Mouse (Mus musculus) urinary bladder, postnatal 4 days (tissue): Measurements from ENCODE around the gene Higd1a.

Experiments used
- DNase-seq, 2 experiments: peaks; one replicate each; pipeline ENCODE4 v3.0.0; 2021 to 2022; ENCODE audit warnings: low spot score in 2 of 2

Higd1a gene

DNA sequence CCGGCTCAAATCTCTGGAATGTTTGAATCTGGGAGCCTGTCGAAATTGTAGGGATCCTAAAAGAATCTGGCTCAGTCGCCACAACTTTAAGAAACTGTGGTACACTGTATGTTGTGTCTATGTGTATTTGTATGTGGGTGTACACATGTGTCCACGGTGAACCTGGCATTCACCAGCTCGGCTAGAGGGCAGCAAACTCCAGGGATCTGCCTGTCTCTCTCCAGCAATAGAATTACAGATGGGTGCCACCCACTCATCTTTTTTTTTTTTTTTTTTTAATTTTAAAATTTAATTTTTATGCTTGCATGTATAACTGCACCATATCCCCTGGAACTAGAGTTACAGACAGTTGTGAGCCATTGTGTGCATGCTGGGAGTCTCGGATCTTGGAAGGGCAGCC, 23.1 kb upstream of the Higd1a start:
- DNase-seq: no peak

DNA sequence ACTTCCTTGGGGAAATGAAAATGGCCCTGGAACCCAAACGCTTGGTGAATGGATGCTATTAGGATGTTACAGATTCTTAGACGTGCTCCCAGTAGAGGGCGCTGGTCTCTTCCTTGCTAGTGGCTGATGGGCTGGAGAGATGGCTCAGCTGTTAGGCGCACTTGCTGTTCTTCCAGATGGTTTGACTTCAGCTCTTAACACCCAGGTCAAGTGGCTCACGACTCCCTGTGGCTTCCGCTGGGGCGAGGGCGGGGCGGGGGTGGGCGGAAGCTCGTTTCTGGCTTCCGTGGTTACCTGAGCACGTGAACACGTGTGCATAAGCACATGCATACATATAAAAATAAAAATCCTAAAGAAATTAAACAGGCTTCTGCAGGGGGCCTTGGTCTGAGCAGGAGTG, 22.7 kb upstream of the Higd1a start:
- DNase-seq: peak; percentile 57 to 70

DNA sequence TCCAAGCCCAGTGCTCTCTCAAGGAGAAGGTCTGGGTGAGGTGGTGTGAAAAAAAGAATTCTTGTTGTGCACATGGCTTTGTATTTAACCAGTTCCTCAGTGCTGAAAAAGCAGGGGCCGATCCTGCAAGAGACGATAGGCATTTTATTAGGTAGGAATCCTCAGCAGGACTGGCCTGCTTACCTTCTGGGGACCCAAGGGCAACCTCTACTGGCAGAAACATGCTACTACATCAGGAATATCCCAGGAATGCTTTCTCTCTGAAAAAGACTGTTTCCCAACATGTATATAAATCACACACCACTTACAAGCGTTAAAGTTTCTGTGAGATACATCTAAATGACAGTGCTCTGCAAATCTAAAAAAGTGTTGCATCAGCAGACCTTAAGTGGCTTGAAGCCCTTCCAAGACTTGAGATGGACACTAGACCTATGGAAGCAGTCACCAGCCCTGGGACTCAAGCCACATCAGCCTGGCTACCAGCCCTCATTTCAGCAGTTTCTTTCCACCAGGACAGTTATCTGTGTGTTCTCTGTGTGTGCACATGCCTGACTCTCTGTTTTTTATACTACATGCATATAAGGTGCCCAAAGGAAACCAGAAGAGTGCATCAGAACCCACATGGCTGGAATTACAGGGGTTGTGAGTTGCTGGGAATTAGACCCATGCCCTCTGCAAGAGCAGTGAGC, 19.0 kb upstream of the Higd1a start:
- DNase-seq: peak in 1 of 2 experiments; percentile 68

DNA sequence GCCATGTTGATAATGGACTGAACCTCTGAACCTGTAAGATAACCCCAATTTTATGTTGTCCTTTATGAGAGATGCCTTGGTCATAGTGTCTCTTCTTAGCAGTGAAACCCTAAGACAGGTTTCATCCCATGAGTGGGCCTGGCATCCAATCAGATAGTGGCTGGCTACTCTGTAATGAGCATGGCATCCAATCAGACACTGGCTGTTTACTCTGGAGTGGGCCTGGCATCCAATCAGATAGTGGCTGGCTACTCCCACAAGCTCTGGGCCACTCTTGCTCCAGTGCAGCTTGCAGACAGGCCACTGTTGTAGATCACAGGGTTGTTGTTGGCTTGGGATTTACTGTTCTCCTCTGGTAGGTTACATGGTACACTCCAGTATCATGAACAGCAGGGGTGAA, 15.4 kb upstream of the Higd1a start:
- no peak for DNase-seq

DNA sequence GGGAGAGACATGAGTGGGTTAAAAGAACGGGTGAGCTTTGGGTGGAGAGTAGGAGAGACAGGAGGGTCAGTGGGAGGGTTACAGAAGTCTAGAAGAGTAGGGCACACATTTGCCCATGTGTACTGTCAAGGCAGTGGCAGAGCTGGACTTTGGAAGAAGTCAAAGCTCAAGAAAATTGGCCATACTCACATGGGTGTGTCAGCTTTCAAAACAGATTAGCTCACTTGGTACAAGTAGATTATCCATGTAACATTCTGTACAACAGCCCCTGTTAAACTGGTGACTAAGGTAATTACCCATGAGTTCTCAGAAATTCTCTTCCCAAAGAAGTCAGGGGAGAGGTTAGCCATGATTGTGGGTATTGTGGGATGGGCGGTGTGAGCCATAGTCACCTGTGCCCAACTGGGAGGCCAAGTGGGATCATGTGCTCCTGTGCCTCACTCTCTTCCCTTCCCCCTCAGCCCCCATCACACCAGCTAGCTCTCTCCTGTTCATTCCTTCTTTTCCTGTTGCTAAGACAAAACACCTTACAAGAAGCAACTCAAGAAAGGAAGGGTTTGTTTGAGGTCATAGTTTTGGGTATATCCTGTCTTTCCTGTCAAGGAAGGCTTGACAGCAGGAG, 14.0 kb upstream of the Higd1a start:
- DNase-seq: no peak

DNA sequence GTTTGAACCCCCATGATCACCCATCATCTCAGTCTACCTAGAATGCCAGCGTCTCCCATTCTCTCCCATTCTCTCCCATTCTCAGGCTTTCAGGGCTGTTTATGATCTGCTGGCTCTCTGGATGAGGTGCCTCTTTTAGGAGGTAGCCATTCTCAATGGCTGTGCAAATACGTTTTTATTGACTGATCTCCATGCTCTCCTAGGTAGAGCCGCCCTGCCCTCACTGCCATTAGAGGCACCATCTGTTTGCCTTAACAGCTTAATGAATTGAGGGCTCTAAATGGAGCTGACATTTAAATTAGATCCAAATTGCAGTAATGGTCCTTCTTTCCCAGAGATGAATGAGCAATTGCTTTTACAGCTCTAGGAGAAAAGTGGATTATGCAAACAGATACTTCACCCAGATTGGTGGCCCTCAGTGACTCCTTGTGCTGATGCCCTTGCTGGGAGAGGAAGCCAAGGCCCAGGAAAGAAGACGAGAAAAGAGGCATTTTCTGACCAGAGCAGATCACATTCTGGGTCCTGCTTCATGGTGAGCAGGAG, 11.9 kb upstream of the Higd1a start:
- no peak for DNase-seq

DNA sequence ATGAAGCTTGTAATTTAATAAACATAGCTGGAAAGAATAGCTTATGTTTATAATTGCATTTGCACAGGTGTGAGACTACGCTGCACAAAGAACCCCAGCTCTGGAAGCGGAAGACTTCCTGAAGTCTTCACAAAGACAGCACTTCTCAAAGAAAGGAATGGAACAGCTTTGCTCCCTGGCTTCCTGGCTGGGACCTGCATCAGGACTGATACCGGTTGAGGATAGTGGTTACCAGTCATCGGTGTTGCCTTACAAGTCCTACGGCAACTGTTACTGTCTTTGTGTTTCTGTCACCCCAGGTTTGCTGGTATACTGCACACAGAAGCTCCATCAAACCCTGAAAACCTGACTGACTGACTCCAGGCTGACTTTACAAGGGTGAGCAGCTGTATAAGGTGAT, 11.3 kb upstream of the Higd1a start:
- no peak for DNase-seq

DNA sequence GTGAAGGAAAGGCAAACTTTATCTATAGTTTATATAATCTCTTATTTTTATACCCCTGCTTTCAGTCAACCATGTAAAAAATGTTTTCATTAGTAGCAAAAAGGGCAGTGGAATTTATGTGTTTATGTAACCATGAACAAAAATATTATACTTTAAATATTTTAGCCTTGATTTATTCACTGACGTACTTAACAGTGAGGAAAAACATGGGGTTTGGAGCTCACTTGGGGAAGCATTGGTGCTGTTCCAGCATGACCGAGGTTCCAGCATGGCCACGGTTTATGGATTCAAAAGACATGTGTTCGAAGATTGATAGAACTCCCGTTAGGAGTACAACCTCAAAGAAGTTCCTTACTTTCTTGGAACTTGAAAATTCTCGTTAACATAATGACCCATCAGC, 10.1 kb upstream of the Higd1a start:
- no peak for DNase-seq

DNA sequence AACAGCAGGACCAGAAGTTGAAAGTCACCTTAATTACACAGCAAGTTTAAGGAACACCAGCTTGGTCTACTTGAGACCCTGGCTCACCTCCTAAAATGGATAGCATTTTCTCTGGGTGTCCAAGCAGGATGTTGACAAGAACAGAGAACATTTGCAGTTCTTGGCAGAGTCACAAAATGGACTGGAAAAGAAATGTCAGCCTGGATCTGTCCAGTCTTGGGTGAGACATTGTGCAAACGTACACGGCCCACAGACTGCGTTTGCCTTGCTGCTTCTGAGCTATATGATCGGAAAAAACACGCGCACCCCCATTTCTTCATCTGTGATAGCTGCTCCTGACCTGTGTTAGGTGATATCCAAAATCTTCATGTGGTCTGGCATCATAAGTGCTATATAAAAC, 9.5 kb upstream of the Higd1a start:
- DNase-seq: no peak

DNA sequence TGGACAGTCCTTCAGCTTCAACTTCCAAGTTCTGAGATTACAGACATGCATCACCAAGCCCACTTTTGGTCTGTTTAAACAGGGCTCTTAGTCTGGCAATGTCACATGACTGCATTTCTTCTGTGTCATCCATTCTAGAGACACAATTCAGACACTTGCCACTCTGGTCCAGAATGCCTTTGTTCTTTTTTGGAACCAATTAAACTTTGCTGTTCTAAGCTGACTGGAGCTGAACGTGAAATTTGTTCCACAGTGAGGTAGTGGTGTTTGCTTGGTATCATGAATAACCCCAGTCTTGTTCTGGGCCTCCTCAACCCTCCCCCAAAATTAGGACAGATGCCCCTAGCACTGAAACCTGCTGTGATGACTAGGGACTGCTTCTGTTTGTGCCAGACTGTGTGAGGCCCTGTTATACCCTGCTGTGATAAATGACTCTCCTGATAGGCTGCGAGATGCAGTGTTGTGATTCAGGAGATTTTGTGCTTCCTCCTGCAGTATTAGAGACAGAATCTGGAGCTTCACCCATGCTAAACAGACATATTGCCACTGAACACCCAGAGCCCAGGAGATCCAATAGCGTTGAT, 7.4 kb upstream of the Higd1a start:
- no peak for DNase-seq

DNA sequence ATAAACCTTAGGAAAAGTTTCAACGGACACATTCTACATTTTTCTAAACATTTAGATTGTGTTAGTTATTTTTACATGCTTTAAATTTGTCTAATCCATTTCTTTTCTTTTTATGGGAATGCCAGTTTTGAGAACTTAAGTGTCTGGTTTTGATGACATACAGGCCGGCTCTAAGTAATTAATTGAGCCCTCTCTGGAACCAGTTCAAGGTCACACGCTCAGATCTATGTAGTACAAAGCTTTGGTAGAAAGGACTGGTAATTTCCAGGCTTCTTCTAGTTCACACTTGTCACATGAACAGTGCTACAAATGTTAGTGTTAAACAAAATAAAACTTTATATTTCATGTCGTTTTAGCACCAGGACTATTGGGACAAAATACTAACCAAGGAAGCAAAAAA, 6.7 kb upstream of the Higd1a start:
- no peak for DNase-seq

DNA sequence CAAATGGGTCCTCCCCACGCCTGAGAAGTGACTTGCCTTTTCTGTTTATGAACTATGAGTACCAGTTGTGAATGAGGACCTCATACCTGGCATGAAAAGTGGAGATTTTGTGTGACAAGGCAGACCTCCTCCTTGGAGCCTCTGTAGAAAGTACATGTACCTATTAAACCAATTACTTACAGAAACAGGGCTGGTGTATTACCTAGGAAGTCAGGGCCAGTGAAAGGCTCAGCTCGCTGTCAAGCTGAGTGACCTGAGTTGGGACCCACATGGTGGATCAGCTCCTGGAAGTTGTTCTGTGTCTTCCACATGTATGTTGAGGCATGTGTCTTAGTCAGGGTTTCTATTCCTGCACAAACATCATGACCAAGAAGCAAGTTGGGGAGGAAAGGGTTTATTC, 2.8 kb upstream of the Higd1a start:
- DNase-seq: no peak

DNA sequence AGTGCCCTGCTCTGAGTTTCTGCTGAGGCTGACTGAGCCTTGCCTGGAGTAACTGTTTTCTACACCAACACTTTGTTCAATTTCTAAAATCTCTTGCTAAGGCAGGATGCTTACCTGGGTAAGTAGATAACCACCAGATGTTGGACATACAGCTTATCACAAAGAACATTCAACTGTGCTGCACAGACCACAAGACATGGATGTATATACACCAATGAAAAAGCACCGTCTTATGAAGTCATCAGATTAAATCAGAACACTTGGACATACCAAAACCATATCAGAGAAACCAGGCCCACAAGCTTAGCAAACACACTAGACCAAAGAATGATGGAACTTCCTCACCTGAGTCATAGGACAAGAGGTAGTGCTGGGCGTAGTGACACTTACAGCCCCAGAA, 1.2 kb upstream of the Higd1a start:
- DNase-seq: no peak

DNA sequence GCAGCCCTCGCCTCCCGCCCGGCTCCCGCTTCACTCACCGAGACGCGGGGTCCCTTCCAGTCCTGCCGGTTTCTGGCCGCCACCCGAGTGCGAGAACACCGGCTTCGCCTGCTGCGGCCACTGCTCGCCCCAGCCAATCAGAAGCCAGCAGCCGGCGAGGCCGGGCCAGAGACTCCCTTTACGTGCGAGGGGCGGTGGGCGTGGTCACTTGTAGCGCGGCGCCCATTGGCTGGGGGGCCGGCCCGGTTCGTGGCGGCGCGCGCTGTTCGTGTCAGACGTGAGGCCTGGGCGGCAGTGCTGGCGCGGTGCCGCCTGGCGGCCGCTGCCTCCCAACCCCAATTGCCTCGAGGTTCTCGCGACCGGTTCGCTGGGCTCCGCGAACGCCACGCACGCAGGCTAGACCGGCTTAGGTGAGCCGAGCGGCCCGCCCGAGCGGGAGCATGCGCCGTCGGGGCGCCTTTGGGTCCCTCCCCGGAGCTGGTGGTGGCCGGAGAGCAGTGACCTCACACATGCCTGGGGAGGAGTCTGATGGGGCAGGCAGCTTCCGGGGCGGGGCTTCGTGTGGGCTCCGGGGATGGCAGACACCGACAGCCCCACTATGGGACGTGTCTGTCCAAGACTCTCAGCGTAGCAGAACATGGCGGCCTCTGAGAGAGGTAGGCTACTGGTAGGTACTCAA, 549 bp downstream of the Higd1a start:
- peak; percentile 98 to 99 for DNase-seq

DNA sequence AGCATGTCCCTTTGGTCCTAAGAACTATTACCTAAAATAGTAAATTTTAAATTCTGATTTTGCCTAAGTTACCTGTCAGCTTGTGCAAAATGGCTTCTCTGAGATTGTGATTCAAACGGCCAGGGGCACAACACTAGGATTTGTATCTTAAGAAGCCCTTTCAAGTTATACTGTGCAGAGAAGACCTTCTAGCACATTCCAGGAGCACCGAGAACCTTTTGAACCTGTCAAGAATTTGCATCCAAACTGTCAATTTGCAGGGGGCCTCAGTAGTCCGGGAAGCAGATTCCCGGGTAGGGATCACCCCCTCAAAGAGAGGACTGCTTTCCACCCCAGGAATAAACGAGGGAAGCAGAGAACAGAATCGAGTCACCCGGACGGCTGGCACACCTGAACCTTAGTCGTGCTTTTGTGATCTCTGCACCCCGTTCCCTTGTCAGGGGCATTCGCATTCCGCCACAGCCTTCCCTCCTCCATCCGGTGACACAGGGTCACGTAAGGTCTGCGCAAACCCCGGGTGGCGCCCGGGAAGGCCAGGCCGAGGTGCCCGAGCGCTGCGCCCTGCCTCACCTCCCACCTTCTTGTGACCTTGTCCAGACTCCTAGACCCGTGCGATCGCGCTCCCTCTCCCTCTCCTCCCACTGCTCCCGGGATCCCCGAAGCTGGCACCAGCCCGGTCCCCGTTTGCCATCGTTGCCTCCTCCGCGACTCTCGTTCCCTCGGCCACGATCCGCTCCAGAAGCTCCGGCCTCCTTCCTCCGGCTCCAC, 1.3 kb downstream of the Higd1a start:
- no peak for DNase-seq

DNA sequence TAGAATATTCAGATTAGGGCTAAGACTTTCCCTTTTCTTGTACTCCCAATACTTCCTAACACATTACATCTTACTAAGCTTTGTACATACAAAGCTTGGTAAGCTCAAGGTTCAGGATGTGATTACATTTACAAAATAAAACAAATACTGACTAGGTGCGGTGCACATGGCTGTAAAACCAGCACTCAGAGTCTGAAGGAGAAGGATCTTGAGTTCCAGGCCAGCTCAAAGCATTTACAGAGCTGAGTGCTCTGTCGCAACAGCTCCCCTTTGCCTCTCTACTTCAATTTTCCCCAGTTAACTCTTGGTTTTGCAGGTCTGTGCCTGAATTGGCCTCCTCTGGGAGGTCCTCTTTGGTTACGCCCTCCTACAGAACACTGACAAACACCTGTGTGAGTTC, 3.9 kb downstream of the Higd1a start:
- no peak for DNase-seq

DNA sequence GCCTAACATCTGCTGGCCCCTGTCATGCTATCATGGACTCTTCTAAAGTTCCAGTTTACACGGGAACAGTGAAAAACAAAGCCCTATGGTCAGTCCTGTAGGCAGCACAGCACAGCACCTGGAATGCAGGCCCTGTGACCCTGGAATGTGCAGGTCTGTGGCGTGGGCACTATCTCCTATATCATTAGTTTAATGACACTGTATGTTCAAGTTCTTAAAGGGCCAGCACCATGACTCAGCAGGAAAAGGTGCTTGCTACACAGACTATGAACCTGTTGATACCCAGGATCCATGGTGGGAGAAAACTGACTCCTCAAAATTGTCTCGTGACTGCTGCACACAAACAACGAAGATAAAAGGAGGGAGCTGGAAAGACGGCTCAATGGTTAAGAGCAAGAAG, 10.3 kb downstream of the Higd1a start:
- DNase-seq: no peak

DNA sequence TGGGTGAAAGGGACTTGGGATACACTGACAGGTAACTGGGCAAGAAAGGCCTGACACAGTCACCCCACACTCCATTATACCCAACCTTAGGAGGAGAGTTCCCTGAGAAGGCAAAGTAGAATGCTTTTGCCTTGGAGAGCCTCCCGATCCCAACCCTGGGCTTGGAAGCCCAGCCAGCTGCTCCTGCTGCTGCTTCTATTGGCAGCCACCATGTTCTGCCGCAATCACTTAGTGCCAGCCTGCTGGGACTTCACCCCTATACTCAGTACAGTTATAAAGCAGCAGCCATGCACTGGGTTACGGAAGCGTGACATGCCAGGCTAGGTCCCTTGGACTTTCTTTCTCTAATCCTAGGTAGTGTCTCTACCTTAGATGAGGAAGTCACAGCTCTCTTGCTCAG, 11.0 kb downstream of the Higd1a start:
- DNase-seq: no peak

DNA sequence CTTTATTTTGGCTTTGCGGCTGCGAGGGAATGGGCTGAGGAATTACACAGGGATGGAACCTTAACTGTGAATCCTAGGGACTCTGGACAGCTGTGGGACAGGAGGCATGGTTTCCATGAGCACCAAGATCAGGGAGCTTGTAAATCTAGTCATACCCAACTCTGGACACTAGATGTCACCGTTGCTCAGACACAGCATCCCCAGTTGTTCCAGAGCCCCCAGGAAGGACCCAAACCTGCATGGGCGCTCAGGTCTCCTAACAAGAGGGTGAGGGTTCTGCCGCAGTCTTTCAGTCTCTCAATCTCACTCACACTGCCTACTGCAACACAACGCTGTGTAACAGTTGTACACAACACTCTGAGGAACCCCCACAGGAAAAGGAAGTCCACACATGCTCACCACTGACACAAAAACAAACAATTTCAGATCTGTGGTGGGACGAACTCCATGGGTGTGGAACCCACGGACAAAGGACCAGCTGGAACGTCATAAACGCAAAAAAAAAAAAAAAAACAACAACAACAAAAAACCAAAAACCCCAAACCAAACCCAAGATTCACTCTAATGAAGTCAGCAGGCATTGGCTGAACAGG, 11.5 kb downstream of the Higd1a start:
- no peak for DNase-seq

DNA sequence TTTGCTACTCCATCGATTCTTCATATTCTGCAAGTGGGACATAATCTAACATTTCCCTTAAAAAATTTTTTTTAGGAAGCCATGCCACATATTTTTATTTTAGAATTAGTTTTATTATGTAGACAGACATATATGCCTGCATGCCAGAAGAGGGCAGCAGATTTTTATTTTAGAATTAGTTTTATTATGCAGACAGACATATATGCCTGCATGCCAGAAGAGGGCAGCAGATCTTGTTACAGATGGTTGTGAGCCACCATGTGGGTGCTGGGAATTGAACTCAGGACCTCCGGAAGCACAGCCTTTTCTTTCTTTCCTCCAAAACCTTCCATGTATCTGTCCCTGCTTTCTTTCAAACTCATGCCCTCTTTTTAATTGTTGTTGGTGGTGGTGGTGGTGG, 15.2 kb downstream of the Higd1a start:
- no peak for DNase-seq

DNA sequence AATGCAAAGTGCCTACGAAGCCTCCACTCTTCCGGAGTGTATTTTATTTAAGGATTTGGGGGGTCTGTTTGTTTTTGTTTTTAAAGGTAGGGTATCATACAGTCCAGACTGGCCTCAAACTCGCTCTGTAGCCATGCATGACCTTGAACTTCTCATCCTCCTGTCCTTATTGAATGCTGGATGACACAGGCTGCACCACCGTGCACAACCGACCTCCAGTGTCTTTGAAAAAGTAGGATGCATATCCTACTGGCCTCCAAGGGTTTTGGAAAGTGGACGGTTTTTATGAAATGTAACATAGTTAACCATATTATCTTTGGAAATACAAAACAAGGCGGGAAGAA, 18.6 kb downstream of the Higd1a start:
- no peak for DNase-seq
